Mouse (Mus musculus): ENCODE results near the gene Asb10.

Gene Asb10

DNA sequence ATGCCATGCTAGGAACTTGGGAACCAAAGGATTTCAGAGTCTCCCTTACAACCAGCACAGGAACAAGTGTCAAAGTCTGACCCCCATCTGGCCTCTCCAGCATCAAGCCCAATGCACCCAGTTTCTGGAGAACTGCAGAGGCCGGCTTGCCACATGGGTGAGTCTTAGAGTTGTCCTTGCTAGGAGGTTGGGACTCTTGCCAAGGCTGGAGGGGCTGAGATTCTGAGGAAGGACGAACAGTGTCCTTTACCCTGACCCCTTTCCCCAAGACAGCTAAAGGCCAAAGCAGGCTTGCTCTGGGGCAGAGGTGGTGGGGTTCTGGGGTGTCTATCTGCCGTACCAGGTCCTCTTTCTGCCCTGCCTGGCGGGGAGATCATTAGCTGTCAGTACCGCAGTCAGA is 4.3 kb downstream of the Asb10 start:
- DNase-seq (ENCODE audit: inconsistent ontology term) = no peak

DNA sequence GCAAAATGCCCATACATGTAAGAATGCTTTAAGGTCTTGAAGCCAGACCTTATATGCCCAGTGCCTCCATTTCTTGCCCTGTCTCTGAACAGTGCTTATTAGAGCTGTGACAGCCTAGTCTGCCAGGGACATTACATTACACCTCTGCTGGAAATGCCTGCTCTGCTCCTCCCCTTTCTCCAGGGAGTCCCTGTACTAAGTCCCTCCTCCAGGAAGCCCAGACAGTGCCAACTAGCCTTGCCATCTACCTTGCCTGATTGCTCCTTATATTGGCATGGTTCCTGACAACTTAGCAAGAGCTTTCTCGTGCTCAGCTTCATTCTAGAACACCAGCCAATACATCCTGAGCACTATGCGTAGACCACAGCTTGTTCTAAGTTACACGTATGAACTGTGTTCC is 5.0 kb downstream of the Asb10 start:
- DNase-seq (ENCODE audit: inconsistent ontology term) = no peak

DNA sequence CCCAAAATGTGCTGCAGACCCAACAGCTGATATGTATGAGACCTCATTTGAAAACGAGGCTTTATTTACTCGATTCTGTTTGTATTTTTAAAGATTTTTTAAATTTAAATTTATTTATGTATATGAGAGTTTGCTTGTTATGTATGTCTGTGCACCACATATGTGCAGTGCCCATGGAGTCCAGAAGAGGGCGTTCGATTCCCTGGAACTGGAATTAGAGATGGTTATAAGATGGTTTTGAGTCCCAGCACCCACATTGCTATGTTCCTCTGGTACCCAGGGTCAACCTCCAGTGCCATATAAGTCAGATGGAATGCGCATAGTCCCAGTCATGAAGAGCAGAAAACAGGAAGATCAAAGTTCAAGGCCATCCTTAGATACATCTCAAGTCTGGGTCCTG is 6.5 kb downstream of the Asb10 start:
- DNase-seq (ENCODE audit: inconsistent ontology term) = no peak

DNA sequence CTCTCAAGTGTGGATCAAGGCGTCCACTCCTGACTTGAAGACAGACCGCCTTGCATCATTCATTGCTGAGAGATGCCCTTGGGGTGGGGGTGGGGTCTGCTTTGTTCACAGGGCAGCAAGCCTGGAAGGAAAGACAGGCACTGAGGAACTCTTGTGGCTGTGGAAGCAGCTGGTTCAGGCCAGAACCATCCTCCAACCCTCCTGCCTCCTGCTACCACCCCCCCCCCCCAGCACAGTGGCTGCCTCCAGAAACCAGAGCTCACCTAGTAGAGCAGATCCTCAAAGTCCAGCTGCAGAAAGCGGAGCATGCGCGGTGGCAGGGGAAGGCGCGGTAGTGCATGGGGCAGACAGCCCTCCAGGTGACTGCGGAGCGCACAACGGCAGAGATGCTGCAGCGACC is 7.4 kb downstream of the Asb10 start:
- no peak for DNase-seq (ENCODE audit: inconsistent ontology term)

DNA sequence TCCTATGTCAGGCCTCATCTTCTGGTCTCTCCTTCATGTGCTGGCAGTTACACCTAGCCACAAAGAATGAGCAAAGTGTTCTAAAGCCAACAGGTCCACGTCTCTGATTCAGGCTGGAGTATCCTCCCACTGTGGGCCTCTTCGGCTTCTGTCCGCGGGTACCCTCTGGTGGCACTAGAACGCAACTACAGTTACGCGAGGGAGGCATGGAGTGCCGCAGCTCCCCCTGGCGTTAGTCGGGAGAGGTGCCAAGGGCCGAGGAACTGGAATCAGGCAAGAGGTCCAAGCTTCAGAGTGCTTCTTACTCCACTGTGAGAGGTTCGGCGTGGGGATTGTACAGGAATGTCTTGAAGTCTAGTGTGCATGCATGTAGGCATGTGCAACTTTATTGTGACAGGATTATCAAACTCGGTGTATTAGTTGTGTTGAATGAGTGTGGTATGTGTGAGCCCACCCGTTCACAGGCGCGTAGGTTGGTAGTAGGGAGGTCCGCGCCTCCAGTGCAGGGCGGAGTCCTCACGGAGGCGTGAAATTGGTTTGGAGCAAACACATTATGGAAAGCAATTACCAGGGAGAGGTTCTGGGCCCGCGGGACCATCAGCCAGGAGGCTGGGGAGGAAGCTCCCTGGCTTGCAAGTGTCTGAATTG is 10.6 kb downstream of the Asb10 start:
- peak; percentile 88 for DNase-seq (ENCODE audit: inconsistent ontology term)

DNA sequence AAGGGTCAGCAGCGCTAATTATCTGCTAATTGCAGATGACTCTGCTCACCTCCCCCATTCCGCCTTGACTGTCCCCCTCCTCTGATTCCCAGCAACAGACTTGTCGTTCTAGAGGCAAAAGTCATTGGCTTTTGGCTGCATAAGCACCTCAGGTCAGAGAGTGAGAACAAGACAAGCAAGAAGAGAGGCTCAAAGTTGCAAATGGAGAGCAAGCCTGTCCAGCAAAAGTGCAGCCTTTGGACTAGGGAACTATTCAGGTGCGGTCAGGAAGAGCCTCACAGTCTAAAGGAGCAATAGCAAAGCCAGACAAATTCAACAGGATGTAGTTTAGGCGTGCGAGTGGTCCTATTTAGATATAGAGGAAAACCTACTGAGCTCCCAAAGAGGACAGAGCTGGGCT is 13.0 kb downstream of the Asb10 start:
- no peak for DNase-seq (ENCODE audit: inconsistent ontology term)

DNA sequence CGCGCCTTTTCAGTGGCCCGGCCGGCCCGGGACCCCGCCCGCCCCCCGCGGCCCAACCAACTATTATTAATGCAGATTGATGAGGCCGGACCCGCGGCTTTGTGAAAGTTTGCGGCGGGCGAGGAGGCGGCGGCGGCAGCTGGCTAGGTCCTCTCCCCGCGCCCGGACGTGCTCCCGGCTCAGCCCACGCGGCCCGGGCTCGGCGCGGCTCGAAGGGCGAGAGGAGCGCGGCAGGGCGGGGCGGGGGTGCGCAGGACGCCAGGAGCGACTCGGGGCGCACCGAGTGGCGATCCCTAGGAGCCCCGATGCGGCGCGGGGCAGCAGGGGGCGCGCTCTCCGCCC is 13.9 kb downstream of the Asb10 start, which contains the start of gene Gbx1:
Gbx1 (minus strand) TSS at position 314 of the 342 bp plus-strand sequence.
- peak; percentile 47 for DNase-seq (ENCODE audit: inconsistent ontology term)

DNA sequence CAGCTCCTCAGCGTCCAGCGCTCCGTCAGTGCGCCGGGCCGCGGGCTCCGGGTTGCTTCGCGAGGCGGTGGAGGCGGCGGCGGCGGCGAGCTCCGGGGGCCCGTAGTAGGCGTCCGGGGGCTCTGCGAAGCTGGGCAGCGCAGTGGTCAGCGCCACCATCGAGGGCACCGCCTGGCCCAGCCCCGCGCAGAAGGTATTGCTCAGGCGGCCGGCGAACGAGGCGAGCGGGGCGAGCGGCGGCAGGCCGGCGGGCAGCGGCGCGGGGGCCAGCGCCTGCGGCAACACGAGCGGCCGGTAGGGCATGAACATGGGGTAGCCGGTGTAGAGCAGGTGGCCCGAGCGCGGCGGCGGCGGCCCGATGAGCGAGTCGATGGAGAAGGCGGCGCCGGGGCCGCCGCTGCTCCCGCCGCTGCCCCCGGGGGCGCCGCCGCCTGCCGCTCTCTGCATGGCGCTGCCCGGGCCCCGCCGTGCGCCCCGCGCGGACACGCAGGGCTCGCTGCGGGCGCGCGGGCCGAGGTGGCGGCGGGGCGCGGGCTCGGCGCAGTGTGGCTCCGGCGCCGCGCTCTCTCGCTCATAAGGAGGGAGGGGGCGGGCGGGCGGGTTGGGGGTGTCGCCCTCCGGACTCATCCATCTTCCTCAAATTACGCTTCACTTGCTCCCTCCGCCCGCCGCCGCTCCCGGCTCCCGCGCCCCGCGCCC is 14.4 kb downstream of the Asb10 start:
- DNase-seq (ENCODE audit: inconsistent ontology term) = no peak

DNA sequence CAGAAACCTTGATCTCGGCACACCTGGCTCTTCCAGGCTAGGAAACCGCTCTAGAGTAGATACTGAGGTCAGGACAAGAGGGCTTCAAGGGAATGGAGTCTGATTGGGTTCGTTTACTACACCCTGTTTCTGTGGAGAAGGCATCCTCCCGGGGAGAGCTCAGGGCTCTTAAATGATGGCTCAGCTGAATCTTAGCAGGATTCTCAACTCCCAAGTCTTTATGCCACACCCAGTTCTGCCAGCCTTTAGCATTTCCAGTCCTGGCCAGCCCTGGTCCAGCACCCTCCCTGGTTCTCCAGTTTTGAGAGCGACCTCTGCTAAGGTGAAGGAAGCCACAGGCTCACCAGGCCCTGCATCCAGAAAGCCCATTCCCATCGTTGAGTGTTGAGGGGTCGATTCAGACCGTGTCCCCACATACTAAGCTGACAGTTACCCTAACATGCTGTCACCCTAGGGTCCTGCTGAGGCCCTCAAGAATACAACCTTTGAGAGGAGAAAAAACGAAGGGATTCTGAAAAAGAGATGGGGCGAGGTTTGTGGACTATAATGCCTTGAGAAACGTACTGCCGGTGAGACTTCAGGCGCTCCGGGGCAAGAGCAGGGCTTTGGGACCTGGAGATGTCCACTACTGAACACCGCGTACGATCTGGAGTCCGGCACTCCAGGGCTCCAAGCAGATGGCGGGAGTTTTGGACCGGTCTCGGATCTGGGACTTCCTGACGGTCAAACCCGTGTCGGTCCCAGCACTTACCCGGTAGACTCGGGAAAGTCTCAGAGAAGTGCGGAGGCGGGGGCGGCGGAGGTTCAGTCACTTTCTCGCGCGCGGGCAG is 15.2 kb downstream of the Asb10 start:
- DNase-seq (ENCODE audit: inconsistent ontology term) = no peak

DNA sequence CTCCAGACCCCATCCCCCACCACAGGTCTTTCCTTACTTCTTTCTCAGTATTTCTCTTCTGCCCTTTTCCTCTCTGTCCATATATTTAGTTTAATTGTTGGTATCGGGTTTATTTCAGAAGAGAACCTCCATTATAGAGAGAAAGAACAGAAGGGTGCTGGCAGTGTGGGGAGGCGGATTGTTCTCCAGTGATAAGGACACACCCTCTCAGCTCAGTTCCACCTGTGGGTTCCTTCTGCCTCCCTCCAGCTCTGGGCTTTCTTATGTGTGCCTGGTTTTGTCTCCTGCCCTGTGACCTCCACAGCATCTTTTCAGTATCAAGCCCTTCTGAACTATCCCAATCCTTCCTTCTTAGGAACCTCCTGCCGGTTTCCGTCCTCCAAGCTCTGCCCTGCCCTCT is 16.3 kb downstream of the Asb10 start:
- no peak for DNase-seq (ENCODE audit: inconsistent ontology term)

DNA sequence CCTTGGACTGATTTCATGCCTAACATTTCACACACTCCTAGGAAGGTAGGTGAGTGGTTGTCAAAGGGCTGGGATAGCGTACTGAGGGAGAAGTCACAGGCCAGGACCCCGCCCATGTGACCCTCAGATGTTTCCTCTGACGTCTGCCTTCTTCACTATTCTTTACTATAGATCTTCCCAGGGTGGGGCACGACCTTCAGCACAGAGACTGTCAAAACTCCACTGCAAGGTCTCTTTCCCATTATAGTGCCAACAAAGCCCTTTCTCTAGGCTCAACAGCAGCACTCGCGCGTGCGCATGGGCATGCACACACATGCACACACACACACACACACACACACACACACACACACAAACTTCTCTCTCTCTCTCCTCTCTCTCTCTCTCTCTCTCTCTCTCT is 17.0 kb downstream of the Asb10 start:
- DNase-seq (ENCODE audit: inconsistent ontology term) = no peak

DNA sequence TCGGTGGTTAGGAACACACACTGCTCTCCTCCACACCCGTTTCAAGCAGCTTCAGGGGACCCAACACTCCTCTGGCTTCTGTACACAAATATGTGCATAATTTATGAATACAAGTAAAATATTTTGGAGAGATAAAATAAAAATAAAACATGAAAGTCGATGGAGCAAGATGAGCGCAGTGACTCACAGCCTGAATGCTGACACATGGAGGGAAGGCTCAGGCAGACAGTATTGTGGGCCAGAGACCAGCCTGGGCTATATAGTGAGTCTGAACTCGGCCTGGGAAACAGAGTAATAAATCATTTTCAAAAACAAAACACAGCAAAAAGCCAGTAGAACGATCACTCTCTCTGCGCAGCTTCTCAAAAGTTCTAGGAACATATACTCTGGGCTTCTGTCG is 19.4 kb downstream of the Asb10 start:
- no peak for DNase-seq (ENCODE audit: inconsistent ontology term)

DNA sequence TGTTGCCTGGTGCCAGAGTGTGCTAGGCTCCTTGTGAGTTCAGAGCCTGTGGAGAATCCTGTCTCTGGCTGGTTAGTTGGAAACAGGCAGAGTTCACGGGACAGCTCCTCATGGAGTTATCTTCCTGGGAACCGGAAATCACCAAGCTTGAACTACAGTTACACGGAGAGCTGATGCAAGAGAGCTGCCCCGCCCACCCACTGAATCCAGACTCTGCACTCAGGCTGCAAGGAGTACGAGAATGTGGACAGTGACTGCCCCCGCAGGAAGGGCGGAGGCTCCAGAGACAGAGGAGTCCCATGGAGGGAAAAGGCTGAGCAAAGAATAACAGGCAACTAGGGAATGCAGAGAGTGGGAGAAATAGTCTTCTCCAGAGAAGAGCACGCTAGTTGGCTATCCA is 28.5 kb downstream of the Asb10 start:
- DNase-seq (ENCODE audit: inconsistent ontology term) = no peak

DNA sequence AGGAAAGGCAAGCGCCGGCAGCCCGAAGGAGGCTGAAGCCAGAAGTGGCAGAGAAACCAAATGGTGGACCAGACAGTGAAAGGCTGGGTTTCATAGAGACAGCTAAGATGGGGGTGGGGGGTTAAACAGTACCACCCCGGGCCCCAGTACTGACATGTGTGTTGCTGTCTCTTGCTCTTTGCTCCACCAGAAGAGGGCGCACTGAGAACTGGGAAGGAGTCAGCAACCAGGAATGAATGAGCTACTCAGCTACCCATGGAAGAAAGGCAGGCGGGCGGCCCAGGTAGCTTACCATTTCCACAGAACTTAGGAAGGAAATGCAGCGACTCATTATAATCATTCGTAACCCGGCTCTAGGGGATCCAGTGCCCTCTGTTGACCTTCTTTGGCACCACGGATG is 30.1 kb downstream of the Asb10 start:
- no peak for DNase-seq (ENCODE audit: inconsistent ontology term)

DNA sequence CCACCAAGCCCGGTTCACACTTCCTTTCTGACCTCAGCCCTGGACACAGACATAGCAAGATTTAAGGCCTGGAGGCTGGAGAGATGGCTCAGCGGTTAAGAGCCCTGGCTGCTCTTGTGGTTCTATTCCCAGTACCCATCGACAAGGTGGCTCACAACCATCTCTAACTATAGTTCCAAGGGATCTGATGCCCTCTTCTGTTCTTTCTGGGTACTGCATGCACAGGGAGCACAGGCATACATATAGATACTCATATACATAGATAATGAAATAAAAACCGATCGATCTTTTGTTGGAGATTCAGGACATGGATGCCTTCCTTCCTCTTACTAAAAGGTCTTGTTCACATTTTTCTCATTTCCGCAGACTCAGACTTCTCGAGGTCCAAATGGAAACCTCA is 32.4 kb downstream of the Asb10 start:
- no peak for DNase-seq (ENCODE audit: inconsistent ontology term)

DNA sequence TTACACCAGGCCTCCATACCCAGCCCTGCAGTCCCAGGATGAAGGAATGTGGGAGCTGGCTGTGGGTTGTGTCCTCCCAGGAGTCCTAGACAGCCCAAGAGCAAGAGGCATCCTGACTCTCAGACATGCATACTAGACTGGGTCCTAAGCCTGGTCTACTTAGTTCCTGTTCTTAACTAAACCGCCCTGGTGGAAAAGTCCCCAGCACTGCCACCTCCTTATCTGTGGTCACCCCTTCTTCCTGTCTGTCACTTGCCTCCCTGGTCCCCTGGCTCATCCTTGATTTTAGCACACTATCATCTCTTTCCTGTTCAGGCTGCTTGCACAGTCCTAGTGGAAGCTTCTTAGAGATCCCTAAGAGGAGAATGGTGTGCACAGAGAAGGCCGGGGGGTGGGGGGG is 35.3 kb downstream of the Asb10 start:
- DNase-seq (ENCODE audit: inconsistent ontology term) = no peak

DNA sequence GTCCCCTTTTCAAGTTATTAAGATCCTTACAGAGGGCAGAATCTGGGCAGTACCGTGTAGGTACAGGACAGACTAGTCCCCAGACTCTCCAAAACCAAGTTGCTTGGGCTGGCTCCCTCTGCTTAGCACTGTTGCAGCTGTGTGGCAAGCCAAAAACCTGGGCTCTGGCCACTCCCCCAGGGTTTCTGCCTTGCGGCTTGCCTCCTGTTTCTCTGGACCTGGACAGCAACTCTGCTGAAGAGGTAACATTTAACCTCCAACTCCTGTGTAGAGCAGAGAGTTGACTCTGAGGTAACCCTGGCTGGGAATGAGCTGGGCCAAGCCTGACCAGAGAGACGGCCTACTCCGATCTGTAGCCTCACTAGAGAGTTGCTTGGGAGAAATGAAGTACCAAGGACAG is 38.0 kb downstream of the Asb10 start:
- no peak for DNase-seq (ENCODE audit: inconsistent ontology term)

DNA sequence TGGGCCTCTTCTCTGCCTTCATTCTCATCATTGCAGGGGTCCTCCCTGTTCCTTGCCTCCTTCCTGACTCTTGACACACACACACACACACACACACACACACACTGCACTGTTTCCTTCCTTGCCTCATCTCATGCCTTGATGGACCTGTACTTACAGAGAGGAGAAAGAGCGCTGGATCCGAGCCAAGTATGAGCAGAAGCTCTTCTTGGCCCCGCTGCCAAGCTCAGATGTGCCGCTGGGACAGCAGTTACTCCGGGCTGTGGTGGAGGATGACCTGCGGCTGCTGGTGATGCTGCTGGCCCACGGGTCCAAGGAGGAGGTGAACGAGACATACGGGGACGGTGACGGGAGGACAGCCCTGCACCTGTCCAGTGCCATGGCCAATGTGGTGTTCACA is 39.9 kb downstream of the Asb10 start:
- no peak for DNase-seq (ENCODE audit: inconsistent ontology term)

DNA sequence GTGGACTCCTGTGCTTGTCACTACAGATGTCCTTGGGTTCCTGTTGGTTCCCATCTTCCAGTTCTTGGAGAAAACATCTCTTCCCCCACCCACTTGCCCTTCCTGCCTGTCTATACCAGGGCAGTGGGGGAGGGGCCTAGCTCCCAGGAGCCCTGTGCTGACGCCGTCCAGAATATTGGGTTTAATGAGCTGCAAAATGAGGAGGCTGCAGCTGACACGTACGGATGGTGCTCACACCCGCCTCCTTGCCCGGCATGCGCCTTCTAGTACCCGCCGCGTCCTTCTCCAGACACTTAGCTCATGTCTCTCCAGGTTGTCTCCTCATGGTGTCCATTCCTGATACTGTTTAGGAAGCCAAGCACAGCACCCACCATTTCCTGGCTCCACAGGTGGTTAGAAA is 41.7 kb downstream of the Asb10 start:
- DNase-seq (ENCODE audit: inconsistent ontology term) = no peak

DNA sequence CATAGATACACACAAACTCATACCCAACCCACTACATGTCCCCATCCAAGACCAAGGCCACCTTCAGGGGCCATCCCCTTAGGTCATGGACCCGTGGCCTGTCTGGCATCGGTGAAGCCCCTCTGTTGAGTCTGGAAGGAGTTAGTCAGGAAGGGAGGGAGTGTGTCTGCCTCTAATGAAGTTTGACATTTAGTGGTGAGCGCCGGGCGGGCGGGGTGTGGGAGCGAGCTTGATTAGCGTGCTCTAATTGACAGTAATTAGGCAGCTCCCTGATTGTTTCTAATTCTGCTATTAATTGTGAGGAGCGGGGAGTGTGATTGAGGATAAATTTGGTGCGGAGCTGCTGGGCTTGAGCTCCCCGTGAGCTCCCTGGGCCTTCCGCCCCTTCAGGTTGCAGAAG is 43.3 kb downstream of the Asb10 start:
- peak; percentile 54 for DNase-seq (ENCODE audit: inconsistent ontology term)

DNA sequence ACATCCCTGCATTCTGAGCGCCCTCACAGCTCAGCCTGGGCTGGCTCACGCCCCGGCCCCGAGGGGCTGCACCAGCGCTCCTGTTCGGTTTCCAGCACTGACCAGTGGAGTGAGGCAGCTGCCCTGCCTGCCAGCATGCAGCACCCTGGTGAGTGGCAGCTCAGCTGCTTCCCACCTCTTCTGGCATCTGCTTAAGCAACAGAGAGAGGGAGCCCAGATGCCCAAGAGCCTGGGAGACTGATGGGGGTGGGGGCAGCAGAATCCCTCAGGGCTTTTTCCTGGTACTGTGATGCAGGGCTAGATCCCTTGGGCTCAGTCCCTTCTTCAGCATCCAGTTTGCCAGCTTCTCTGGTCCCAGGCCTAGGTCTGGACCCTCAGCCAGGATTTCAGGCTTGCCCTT is 44.0 kb downstream of the Asb10 start:
- DNase-seq (ENCODE audit: inconsistent ontology term) = no peak

DNA sequence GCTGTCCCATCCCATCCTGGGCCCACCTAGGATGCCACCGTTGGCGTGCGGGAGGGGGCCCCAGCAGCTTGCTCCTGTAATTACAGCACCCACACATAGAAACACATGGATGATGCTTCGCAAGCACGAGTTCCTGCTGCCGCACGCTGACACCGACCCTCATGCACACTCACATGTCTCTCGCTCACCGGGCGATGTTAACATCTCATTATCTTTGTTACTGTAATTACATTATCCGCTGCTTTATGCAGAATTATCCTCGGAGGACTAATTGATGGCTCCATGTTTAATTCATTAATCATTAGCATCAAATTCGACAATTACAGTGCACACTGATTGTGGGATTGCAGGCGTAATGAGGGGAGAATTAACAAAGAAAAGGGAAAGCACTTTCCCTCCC is 45.8 kb downstream of the Asb10 start:
- DNase-seq (ENCODE audit: inconsistent ontology term) = no peak

Data from Muller cell, postnatal 12 days (primary cell).